Mouse (Mus musculus) bone marrow macrophage, adult 2 months (primary cell): ENCODE measurements around the gene Lsm4.

Experiments
- CTCF ChIP-seq: IDR thresholded peaks from 2 replicates; pipeline ENCODE4 v1.5.1; 2012; ENCODE audit warnings: low read depth, mild to moderate bottlenecking, low read length, moderate library complexity
- POLR2A ChIP-seq: IDR thresholded peaks from 2 replicates; pipeline ENCODE4 v1.6.1; 2012; ENCODE audit warnings: mild to moderate bottlenecking, low read depth, low read length, borderline replicate concordance

DNA sequence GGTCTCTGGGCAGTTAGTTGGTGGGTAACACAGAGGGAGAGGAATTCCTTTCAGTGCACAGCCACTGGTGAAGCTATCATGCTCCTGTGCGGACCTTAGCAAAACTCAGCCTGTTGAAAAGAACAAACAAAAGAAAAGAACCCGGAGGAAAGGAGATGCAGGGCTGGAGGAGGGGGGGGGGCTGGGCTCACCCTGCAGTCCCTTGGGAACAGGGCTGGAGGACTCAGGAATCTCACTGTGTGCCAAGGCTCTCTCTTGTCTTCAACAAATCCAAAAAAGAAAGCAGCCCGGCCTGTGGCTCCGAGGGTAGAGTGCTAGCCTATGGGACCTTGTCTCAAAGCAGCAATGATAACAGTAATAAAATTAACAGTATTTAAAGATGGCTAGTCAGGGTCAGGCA, 9.4 kb upstream of the Lsm4 start:
- TF ChIP-seq POLR2A: no peak
- TF ChIP-seq CTCF: no peak
